ENCODE assay signal across 20 mouse cellular contexts in genomic region chr19:60895251-60895880, GRCm38 (mm10). TPM values are rescaled to one million over a fixed set of nuclear protein-coding genes. Genes with fewer than 3 reads are reported as not detected.
A peak's percentile ranks its signal among the peaks of the same experiment; 100 is the strongest.
DNase-seq lines count a peak whose midpoint lies in the region; ATAC-seq and TF ChIP-seq lines count a peak whose summit lies in the region.
"Had no signal": no experiment of that assay in that cellular context is flagged by ENCODE, and none has a peak within 500 bp of the region (broad histone marks: within the 10 kb centered on the region; RNA-seq: fewer than 3 reads in every experiment).

No protein-coding gene starts in this region.

- peak; percentile 3 for DNase-seq in gastrocnemius, adult 18-20 months (ENCODE audit: low spot score)
- no peak for DNase-seq in gastrocnemius, postnatal 14 days
- DNase-seq in midbrain, embryonic 11.5 days (ENCODE audit: low spot score, missing footprints), result peak; percentile 81
- no peak for DNase-seq in ovary, postnatal 10 days (ENCODE audit: low spot score)
- no peak for DNase-seq in urinary bladder, postnatal 25 days (ENCODE audit: low spot score)
- DNase-seq: adrenal gland, postnatal 10 days; B cell, adult 2 months; cerebellum, adult 11 months; kidney, postnatal 4 days; spleen, adult 18-20 months; thymus, adult 2 months had no signal

- no peak overlapping the region for H3K9ac ChIP-seq in midbrain, embryonic 11.5 days (ENCODE audit: low read length)
- H3K9ac ChIP-seq in midbrain, embryonic 15.5 days, result no peak overlapping the region
- peak overlapping the region; percentile 29; the same call in 1 of the 2 replicates for H3K9ac ChIP-seq in heart, embryonic 13.5 days
- H3K9ac ChIP-seq: embryonic facial prominence, embryonic 12.5 days; forebrain, embryonic 13.5 days; liver, embryonic 12.5 days had no signal

- no peak for TF ChIP-seq CTCF in olfactory bulb, adult 2 months (IDR thresholded peaks at IDR 0.05; ENCODE audit: insufficient read depth, low read depth, low read length)

- H3K9me3 ChIP-seq in midbrain, embryonic 11.5 days (ENCODE audit: control insufficient read depth, low read length), result no peaks in the 10 kb centered on the region
- no peaks in the 10 kb centered on the region for H3K9me3 ChIP-seq in midbrain, embryonic 15.5 days
- no peaks in the 10 kb centered on the region for H3K9me3 ChIP-seq in heart, embryonic 13.5 days
- H3K9me3 ChIP-seq: embryonic facial prominence, embryonic 12.5 days; forebrain, embryonic 13.5 days; liver, embryonic 12.5 days had no signal

- WGBS in midbrain, embryonic 11.5 days, result 30% methylated on average over 3 of the region's 3 CpGs
- WGBS in midbrain, embryonic 15.5 days, result 16% methylated on average over 3 of the region's 3 CpGs
- 7% methylated on average over 3 of the region's 3 CpGs for WGBS in heart, embryonic 13.5 days
- WGBS in olfactory bulb, adult 2 months, result 44% methylated on average over 3 of the region's 3 CpGs

- H3K4me2 ChIP-seq in midbrain, embryonic 11.5 days, result no peak overlapping the region
- H3K4me2 ChIP-seq in midbrain, embryonic 15.5 days, result no peak overlapping the region
- H3K4me2 ChIP-seq in heart, embryonic 13.5 days, result peak overlapping the region; percentile 53
- H3K4me2 ChIP-seq: embryonic facial prominence, embryonic 12.5 days; forebrain, embryonic 13.5 days; liver, embryonic 12.5 days had no signal

- ATAC-seq in midbrain, embryonic 11.5 days (ENCODE audit: low FRiP score), result no peak
- ATAC-seq in midbrain, embryonic 15.5 days (replicated peaks), result no peak
- no peak for ATAC-seq in heart, embryonic 13.5 days (ENCODE audit: extremely low read depth, insufficient number of reproducible peaks, low FRiP score, low TSS enrichment)
- ATAC-seq: forebrain, embryonic 13.5 days; hindbrain, postnatal 0 days; liver, embryonic 12.5 days; Patski had no signal

- H3K27me3 ChIP-seq in midbrain, embryonic 11.5 days (ENCODE audit: control insufficient read depth, insufficient read depth, low read length), result no peaks in the 10 kb centered on the region
- no peaks in the 10 kb centered on the region for H3K27me3 ChIP-seq in midbrain, embryonic 15.5 days (replicated peaks)
- H3K27me3 ChIP-seq in heart, embryonic 13.5 days (replicated peaks), result no peaks in the 10 kb centered on the region
- H3K27me3 ChIP-seq: embryonic facial prominence, embryonic 12.5 days; forebrain, embryonic 13.5 days; megakaryocyte, embryonic 14.5 days; Patski had no signal

- H3K4me1 ChIP-seq in midbrain, embryonic 11.5 days (ENCODE audit: control insufficient read depth, insufficient read depth, low read length), result peaks cover 7% of the 10 kb centered on the region; the same call in 1 of the 2 replicates
- peaks cover 17% of the 10 kb centered on the region for H3K4me1 ChIP-seq in midbrain, embryonic 15.5 days
- H3K4me1 ChIP-seq in heart, embryonic 13.5 days, result peaks cover 45% of the 10 kb centered on the region
- no peaks in the 10 kb centered on the region for H3K4me1 ChIP-seq in olfactory bulb, adult 2 months (ENCODE audit: control insufficient read depth, insufficient read depth, low read length)

- no peaks in the 10 kb centered on the region for H3K36me3 ChIP-seq in midbrain, embryonic 11.5 days (ENCODE audit: control insufficient read depth, insufficient read depth, low read length)
- no peaks in the 10 kb centered on the region for H3K36me3 ChIP-seq in midbrain, embryonic 15.5 days (replicated peaks)
- H3K36me3 ChIP-seq in heart, embryonic 13.5 days, result peaks cover 3% of the 10 kb centered on the region
- H3K36me3 ChIP-seq: embryonic facial prominence, embryonic 12.5 days; liver, embryonic 12.5 days had no signal

- H3K4me3 ChIP-seq in midbrain, embryonic 11.5 days (ENCODE audit: low read depth, low read length), result no peak overlapping the region
- H3K4me3 ChIP-seq in midbrain, embryonic 15.5 days, result no peak overlapping the region
- H3K4me3 ChIP-seq in heart, embryonic 13.5 days, result 0 out of 2 replicates have a peak overlapping the region, but pooled peaks have one; percentile 6
- H3K4me3 ChIP-seq in olfactory bulb, adult 2 months (ENCODE audit: insufficient read depth, low read depth, low read length), result no peak overlapping the region
- H3K4me3 ChIP-seq: embryonic facial prominence, embryonic 12.5 days; forebrain, embryonic 13.5 days; liver, embryonic 12.5 days; megakaryocyte, embryonic 14.5 days had no signal

- intact Hi-C loops in gastrocnemius, postnatal 14 days (cut with DNase I; ENCODE audit: low total_unique reads), result no loop called here

- no peak overlapping the region for H3K27ac ChIP-seq in midbrain, embryonic 11.5 days (ENCODE audit: low read depth, low read length)
- no peak overlapping the region for H3K27ac ChIP-seq in midbrain, embryonic 15.5 days
- peak overlapping the region; percentile 72 for H3K27ac ChIP-seq in heart, embryonic 13.5 days (replicated peaks)
- peak overlapping the region; percentile 37; the same call in 1 of the 2 replicates for H3K27ac ChIP-seq in olfactory bulb, adult 2 months (ENCODE audit: insufficient read depth, low read depth, low read length)
- H3K27ac ChIP-seq: embryonic facial prominence, embryonic 12.5 days; forebrain, embryonic 13.5 days; hindbrain, postnatal 0 days; liver, embryonic 12.5 days had no signal

- no peak for TF ChIP-seq POLR2A in olfactory bulb, adult 2 months (IDR thresholded peaks at IDR 0.05; ENCODE audit: insufficient read depth, low read depth, low read length)

RNA-seq across cellular contexts. Expression of gene Grk5, which starts 5.8 kb away (rescaled TPM):
- 1 to 10 TPM; 2.0 to 5.9 TPM for total RNA-seq in gastrocnemius, adult 18-20 months (2021)
- total RNA-seq in gastrocnemius, postnatal 14 days (2021), result 1 to 10 TPM; 6.4 to 6.5 TPM
- 2.7 and 2.8 TPM in 2 replicates for polyA plus RNA-seq in midbrain, embryonic 11.5 days (2014; fragmentation: Nextera tagmentation; extraction: Ambion mirVana)
- polyA plus RNA-seq in midbrain, embryonic 15.5 days (2015; fragmentation: Nextera tagmentation; extraction: Ambion mirVana), result 2.5 and 2.6 TPM in 2 replicates
- polyA plus RNA-seq in heart, embryonic 13.5 days (2015; fragmentation: Nextera tagmentation; extraction: Ambion mirVana), result 3.4 and 3.7 TPM in 2 replicates
- polyA plus RNA-seq in olfactory bulb, adult 2 months (2012; ENCODE audit: insufficient read depth, insufficient read length, low replicate concordance, missing spikeins), result not detected in 2 replicates

RNA-seq across cellular contexts. Expression of gene Prdx3, which starts 21.0 kb away (rescaled TPM):
- total RNA-seq in gastrocnemius, adult 18-20 months (2021), result 100 to 1,000 TPM; 218 to 227 TPM
- total RNA-seq in gastrocnemius, postnatal 14 days (2021), result 100 to 1,000 TPM; 163 to 192 TPM
- polyA plus RNA-seq in midbrain, embryonic 11.5 days (2014; fragmentation: Nextera tagmentation; extraction: Ambion mirVana), result 122 and 132 TPM in 2 replicates
- 87.2 and 90.3 TPM in 2 replicates for polyA plus RNA-seq in midbrain, embryonic 15.5 days (2015; fragmentation: Nextera tagmentation; extraction: Ambion mirVana)
- polyA plus RNA-seq in heart, embryonic 13.5 days (2015; fragmentation: Nextera tagmentation; extraction: Ambion mirVana), result 159 and 171 TPM in 2 replicates
- polyA plus RNA-seq in olfactory bulb, adult 2 months (2012; ENCODE audit: insufficient read depth, insufficient read length, low replicate concordance, missing spikeins), result not detected in 2 replicates

RNA-seq across cellular contexts. Expression of gene Sfxn4, which starts 34.1 kb away (rescaled TPM):
- 1 to 10 TPM; 2.0 to 2.8 TPM for total RNA-seq in gastrocnemius, adult 18-20 months (2021)
- total RNA-seq in gastrocnemius, postnatal 14 days (2021), result 1 to 10 TPM; 1.6 to 1.9 TPM
- polyA plus RNA-seq in midbrain, embryonic 11.5 days (2014; fragmentation: Nextera tagmentation; extraction: Ambion mirVana), result 16.5 and 18.2 TPM in 2 replicates
- 10.7 and 11.5 TPM in 2 replicates for polyA plus RNA-seq in midbrain, embryonic 15.5 days (2015; fragmentation: Nextera tagmentation; extraction: Ambion mirVana)
- polyA plus RNA-seq in heart, embryonic 13.5 days (2015; fragmentation: Nextera tagmentation; extraction: Ambion mirVana), result 6.9 and 7.2 TPM in 2 replicates
- not detected in 2 replicates for polyA plus RNA-seq in olfactory bulb, adult 2 months (2012; ENCODE audit: insufficient read depth, insufficient read length, low replicate concordance, missing spikeins)

Comparison
In these comparisons a context has a peak if more than half of its experiments do, and no peak if none do; other contexts are left out.
1. DNase-seq: peak in gastrocnemius, adult 18-20 months (single experiment) and midbrain, embryonic 11.5 days (single experiment); none in gastrocnemius, postnatal 14 days (single experiment), ovary, postnatal 10 days (single experiment) and urinary bladder, postnatal 25 days (single experiment).
2. H3K27ac ChIP-seq: peak in heart, embryonic 13.5 days (single experiment) and olfactory bulb, adult 2 months (single experiment); none in midbrain, embryonic 11.5 days (single experiment) and midbrain, embryonic 15.5 days (single experiment).